Mouse (Mus musculus): Measurements from ENCODE around the gene Tas2r143.

GRCm38 (mm10) chr6:42381221-42381620 is 18.8 kb upstream of the Tas2r143 start:
- no peak for TF ChIP-seq CTCF (IDR thresholded peaks at IDR 0.05; ENCODE audit: low read depth, low read length)
- no peak for TF ChIP-seq EP300 (IDR thresholded peaks at IDR 0.05; ENCODE audit: insufficient read depth, low read depth, low read length)

All from ES-Bruce4 (cell line).